Mouse (Mus musculus) hindbrain, embryonic 10.5 days (tissue): Measurements from ENCODE around the gene Kcnn4. TPM values are rescaled to one million over a fixed set of nuclear protein-coding genes. Genes with fewer than 3 reads are reported as not detected.

Experiments
- DNase-seq: peaks from one replicate; pipeline ENCODE4 v3.0.0-alpha.2; 2017; ENCODE audit warnings: low spot score
- H3K27ac ChIP-seq: fragments of 300-500 bp; sonication (generic); 2 replicates; pipeline ENCODE4 v1.5.1; 2016; ENCODE audit warnings: mild to moderate bottlenecking, moderate library complexity
- H3K27me3 ChIP-seq: fragments of 300-500 bp; sonication (generic); 2 replicates; pipeline ENCODE4 v1.6.1; 2016; ENCODE audit warnings: mild to moderate bottlenecking; ENCODE audit not compliant: poor library complexity, insufficient read depth, severe bottlenecking
- H3K36me3 ChIP-seq: fragments of 300-500 bp; sonication (generic); 2 replicates; pipeline ENCODE4 v1.6.1; 2016; ENCODE audit warnings: mild to moderate bottlenecking, moderate library complexity
- H3K4me1 ChIP-seq: fragments of 300-500 bp; sonication (generic); replicated peaks from 2 replicates; pipeline ENCODE4 v1.6.1; 2016; ENCODE audit warnings: mild to moderate bottlenecking
- H3K4me3 ChIP-seq: fragments of 300-500 bp; sonication (generic); 2 replicates; pipeline ENCODE4 v1.5.1; 2016; ENCODE audit warnings: mild to moderate bottlenecking, moderate library complexity
- H3K9me3 ChIP-seq: fragments of 300-500 bp; sonication (generic); 2 replicates; pipeline ENCODE4 v1.6.1; 2016; ENCODE audit warnings: mild to moderate bottlenecking, moderate library complexity
- WGBS: fragments of 180-500 bp; shearing (Covaris S2); methylation state at CpG from one replicate; pipeline ENCODE4 v1.1.7; 2016; 5-methylcytosine and 5-hydroxymethylcytosine counted together
- polyA plus RNA-seq: library from polyadenylated mRNA; unstranded; fragments of >200 nt; fragmentation: Nextera tagmentation; extraction: Ambion mirVana; gene quantifications from 2 replicates; pipeline ENCODE4 v1.2.1, GENCODE M21; 2016

The Kcnn4 gene
- polyA plus RNA-seq, 1 experiment from 2014 or later: 4.2 TPM

- WGBS: 71% methylated on average over 6 of the region's 6 CpGs
- Histone ChIP-seq H3K4me1 (peaks cover 13% of the 10 kb centered on the region), H3K36me3 (no peaks in the 10 kb centered on the region), H3K4me3 (no peak overlapping the region), H3K27me3 (peaks cover 12% of the 10 kb centered on the region; the same call in 1 of the 2 replicates), H3K9me3 (no peaks in the 10 kb centered on the region), H3K27ac (no peak overlapping the region)
- DNase-seq: no peak
Observed at GRCm38 (mm10) chr7:24384070-24384469, 14.0 kb downstream of the Kcnn4 start.

DNA sequence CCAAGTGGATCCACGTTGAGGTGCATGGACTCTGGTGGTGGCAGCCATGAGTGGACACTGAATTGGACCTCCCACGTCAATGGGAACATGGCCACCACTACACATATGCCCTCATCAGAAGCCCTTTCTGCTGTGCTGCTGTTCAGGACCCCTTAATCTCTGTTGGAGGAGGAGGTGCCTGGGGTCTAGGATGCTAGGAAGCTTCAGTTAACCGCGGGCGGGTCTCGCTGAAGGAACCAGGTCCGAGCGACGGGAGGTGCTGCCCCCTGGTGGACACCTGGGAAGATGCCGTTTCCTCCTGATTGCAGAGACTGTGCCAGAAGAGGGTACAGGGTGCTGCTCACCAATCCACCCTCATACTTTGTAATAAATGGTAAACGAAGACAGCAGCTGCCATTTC is 14.8 kb downstream of the Kcnn4 start:
- 10% methylated on average over 11 of the region's 11 CpGs for WGBS
- Histone ChIP-seq H3K27me3 (peaks cover 12% of the 10 kb centered on the region; the same call in 1 of the 2 replicates), H3K9me3 (no peaks in the 10 kb centered on the region), H3K4me1 (peaks cover 17% of the 10 kb centered on the region), H3K36me3 (no peaks in the 10 kb centered on the region), H3K27ac (no peak overlapping the region), H3K4me3 (peak overlapping the region; percentile 23; the same call in 1 of the 2 replicates)
- DNase-seq: peak; percentile 81

GRCm38 (mm10) chr7:24387059-24387556 is 17.0 kb downstream of the Kcnn4 start:
- DNase-seq: no peak
- peaks cover 12% of the 10 kb centered on the region; the same call in 1 of the 2 replicates for H3K27me3 ChIP-seq
- no peaks in the 10 kb centered on the region for H3K9me3 ChIP-seq
- H3K27ac ChIP-seq: no peak overlapping the region
- 84% methylated on average over 10 of the region's 10 CpGs for WGBS
- no peaks in the 10 kb centered on the region for H3K36me3 ChIP-seq
- H3K4me1 ChIP-seq: peaks cover 19% of the 10 kb centered on the region; the same call in 1 of the 2 replicates
- H3K4me3 ChIP-seq: no peak overlapping the region

DNA sequence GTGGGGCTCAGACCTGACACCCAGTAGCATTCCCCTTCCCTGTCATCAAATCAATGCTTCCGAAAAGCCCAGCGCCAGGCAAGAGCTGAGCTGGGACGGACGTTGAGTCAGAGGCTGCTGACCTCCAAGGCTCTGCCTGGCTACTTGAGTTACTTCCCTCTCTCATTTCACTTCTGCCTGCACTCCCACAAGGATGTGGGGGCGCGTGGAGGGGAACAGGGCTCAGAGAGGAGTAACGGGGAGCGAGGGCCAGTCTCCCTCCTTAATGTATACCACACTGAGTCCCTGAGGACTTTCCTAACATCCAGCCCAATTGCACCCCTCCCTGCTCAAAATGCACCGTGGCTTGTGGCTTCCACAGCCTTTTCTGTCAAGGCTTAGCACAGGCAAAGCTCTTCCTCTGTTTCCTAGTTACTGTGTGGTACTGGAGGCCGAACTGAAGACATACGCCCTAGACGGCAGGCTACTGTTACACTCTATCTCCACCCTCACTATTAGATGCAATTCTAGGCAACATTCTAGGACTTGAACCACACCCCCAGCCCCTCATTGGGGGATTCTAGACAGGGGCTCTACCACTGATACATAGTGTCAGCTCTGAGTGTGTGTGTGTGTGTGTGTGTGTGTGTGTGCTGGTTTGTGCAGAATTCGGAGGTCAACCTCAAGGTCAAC is 19.6 kb downstream of the Kcnn4 start:
- Histone ChIP-seq H3K36me3 (no peaks in the 10 kb centered on the region), H3K4me1 (peaks cover 17% of the 10 kb centered on the region; the same call in 1 of the 2 replicates), H3K27ac (no peak overlapping the region), H3K27me3 (no peaks in the 10 kb centered on the region), H3K4me3 (no peak overlapping the region), H3K9me3 (no peaks in the 10 kb centered on the region)
- no peak for DNase-seq
- 66% methylated on average over 13 of the region's 13 CpGs for WGBS

GRCm38 (mm10) chr7:24390512-24390911 is 20.4 kb downstream of the Kcnn4 start:
- H3K4me3 ChIP-seq: no peak overlapping the region
- H3K4me1 ChIP-seq: peaks cover 13% of the 10 kb centered on the region; the same call in 1 of the 2 replicates
- no peaks in the 10 kb centered on the region for H3K9me3 ChIP-seq
- no peaks in the 10 kb centered on the region for H3K27me3 ChIP-seq
- H3K36me3 ChIP-seq: no peaks in the 10 kb centered on the region
- WGBS: 69% methylated on average over 7 of the region's 7 CpGs
- no peak overlapping the region for H3K27ac ChIP-seq
- no peak for DNase-seq

DNA sequence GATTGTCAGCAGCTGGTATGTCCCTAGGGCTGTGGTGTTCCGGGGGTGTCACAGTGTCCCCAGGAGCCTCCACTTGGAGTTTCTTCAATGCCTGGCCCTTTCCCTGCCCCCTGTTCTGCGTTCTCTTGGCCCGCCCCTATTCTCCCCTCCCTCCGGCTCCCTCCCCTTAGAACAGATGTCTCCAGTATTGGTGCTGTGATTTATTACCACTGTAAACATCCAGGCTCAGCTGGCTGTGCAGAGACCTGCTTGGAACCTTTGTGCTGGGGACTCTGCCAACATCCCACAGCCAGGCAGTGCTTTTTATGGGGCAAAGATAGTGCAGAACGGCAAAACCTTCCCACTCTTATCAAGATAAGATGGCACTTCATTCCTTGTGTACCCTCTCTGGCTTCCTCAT is 21.0 kb downstream of the Kcnn4 start:
- 47% methylated on average over 5 of the region's 5 CpGs for whole genome bisulfite sequencing
- Histone ChIP-seq H3K27me3 (no peaks in the 10 kb centered on the region), H3K36me3 (no peaks in the 10 kb centered on the region), H3K27ac (no peak overlapping the region), H3K9me3 (no peaks in the 10 kb centered on the region), H3K4me3 (no peak overlapping the region), H3K4me1 (peaks cover 13% of the 10 kb centered on the region; the same call in 1 of the 2 replicates)
- no peak for DNase-seq

- no peaks in the 10 kb centered on the region for H3K36me3 ChIP-seq
- 75% methylated on average over 2 of the region's 2 CpGs for WGBS
- peaks cover 13% of the 10 kb centered on the region; the same call in 1 of the 2 replicates for H3K4me1 ChIP-seq
- no peaks in the 10 kb centered on the region for H3K9me3 ChIP-seq
- H3K27me3 ChIP-seq: no peaks in the 10 kb centered on the region
- DNase-seq: no peak
- H3K4me3 ChIP-seq: no peak overlapping the region
- H3K27ac ChIP-seq: no peak overlapping the region
Observed at GRCm38 (mm10) chr7:24391687-24392086, 21.6 kb downstream of the Kcnn4 start.

DNA sequence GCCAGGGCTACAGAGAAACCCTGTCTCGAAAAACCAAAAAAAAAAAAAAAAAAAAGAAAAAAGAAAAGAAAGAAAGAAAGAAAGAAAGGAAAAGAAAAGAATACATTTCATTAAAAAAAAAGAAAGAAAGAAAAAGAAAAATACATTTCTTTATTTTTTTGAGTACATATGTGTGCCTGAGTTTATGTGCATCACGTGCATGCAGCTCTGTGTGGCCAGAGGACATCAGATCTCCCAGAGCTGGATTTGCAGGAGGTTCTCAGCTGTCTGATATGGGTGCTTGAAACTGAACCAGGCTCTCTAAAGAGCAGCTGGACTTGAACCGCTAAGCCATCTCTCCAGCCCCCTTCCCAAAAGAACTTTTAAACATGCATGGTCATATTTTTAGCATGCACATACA is 24.0 kb downstream of the Kcnn4 start:
- Histone ChIP-seq H3K4me1 (peaks cover 15% of the 10 kb centered on the region), H3K27me3 (no peaks in the 10 kb centered on the region), H3K27ac (no peak overlapping the region), H3K9me3 (no peaks in the 10 kb centered on the region), H3K36me3 (no peaks in the 10 kb centered on the region), H3K4me3 (no peak overlapping the region)
- WGBS: 89% methylated on average over 3 of the region's 3 CpGs
- DNase-seq: no peak

- WGBS: 87% methylated on average over 15 of the region's 15 CpGs
- Histone ChIP-seq H3K27ac (no peak overlapping the region), H3K4me3 (no peak overlapping the region)
Observed at GRCm38 (mm10) chr7:24394475-24395161, 24.6 kb downstream of the Kcnn4 start.

GRCm38 (mm10) chr7:24396832-24397231 is 26.8 kb downstream of the Kcnn4 start:
- Histone ChIP-seq H3K4me3 (no peak overlapping the region), H3K4me1 (peaks cover 12% of the 10 kb centered on the region), H3K27ac (no peak overlapping the region), H3K9me3 (no peaks in the 10 kb centered on the region), H3K27me3 (no peaks in the 10 kb centered on the region), H3K36me3 (peaks cover 10% of the 10 kb centered on the region)
- no peak for DNase-seq
- WGBS: 81% methylated on average over 11 of the region's 11 CpGs

More at GRCm38 (mm10) chr7:24394475-24395161, 24.6 kb downstream of the Kcnn4 start:
- Histone ChIP-seq H3K36me3 (no peaks in the 10 kb centered on the region), H3K9me3 (no peaks in the 10 kb centered on the region), H3K27me3 (no peaks in the 10 kb centered on the region), H3K4me1 (peaks cover 13% of the 10 kb centered on the region)
- no peak for DNase-seq

DNA sequence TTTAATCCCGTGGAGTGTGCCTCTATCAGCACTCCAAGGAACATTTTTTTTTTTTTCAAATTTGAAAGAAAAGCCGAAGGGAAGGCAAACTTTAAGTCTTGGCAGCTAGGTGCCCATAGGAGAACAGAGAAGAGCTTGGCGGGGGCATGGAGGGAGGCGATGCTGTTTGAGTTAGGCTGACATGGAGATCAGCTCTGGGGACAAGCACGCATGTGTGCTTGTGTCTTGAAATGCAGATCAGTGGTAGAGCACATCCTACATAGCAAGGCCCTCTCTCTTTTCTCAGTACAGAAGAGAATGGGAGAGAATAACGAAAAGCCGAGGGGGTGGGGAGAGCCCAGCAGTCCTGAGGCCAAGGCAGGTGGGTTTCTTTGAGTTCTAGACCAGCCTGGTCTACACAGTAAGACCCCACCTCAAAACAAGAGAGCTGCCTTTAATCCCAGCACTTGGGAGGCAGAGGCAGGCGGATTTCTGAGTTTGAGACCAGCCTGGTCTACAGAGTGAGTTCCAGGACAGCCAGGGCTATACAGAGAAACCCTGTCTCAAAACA is 28.4 kb downstream of the Kcnn4 start:
- WGBS: 93% methylated on average over 8 of the region's 8 CpGs
- Histone ChIP-seq H3K4me1 (peaks cover 12% of the 10 kb centered on the region), H3K27ac (no peak overlapping the region), H3K4me3 (no peak overlapping the region), H3K9me3 (peaks cover 7% of the 10 kb centered on the region), H3K27me3 (no peaks in the 10 kb centered on the region), H3K36me3 (peaks cover 26% of the 10 kb centered on the region)
- no peak for DNase-seq

GRCm38 (mm10) chr7:24399256-24400081 is 29.4 kb downstream of the Kcnn4 start, which contains the start of gene Smg9:
Gene Smg9, plus strand, starts transcription at chr7:24399619.
- Histone ChIP-seq H3K27ac (peak within 1 kb of the TSS; percentile 96), H3K4me3 (peak within 1 kb of the TSS; percentile 70), H3K4me1 (peaks cover 12% of the 10 kb centered on the region), H3K9me3 (peaks cover 7% of the 10 kb centered on the region), H3K27me3 (no peaks in the 10 kb centered on the region), H3K36me3 (peaks cover 36% of the 10 kb centered on the region)
- peak; percentile 98 for DNase-seq
- 3% methylated on average over 66 of the region's 66 CpGs for WGBS
